Comparison of ENCODE assay signal across 13 mouse cellular contexts in genomic region chr8:123150737-123151171, GRCm38 (mm10). TPM values are rescaled to one million over a fixed set of nuclear protein-coding genes. Genes with fewer than 3 reads are reported as not detected.
DNase-seq lines count a peak whose midpoint lies in the region; ATAC-seq lines count a peak whose summit lies in the region.
"Had no signal": no experiment of that assay in that cellular context is flagged by ENCODE, and none has a peak within 500 bp of the region (broad histone marks: within the 10 kb centered on the region; RNA-seq: fewer than 3 reads in every experiment).

No protein-coding gene starts in this region.

- H3K4me2 ChIP-seq in stomach, embryonic 15.5 days: no peak overlapping the region
- H3K4me2 ChIP-seq: forebrain, embryonic 15.5 days; hindbrain, embryonic 13.5 days had no signal

- no peaks in the 10 kb centered on the region; the same call in 1 of the 2 replicates for H3K4me1 ChIP-seq in stomach, embryonic 15.5 days
- H3K4me1 ChIP-seq: forebrain, embryonic 15.5 days; hindbrain, embryonic 13.5 days had no signal

- H3K4me3 ChIP-seq in stomach, embryonic 15.5 days (replicated peaks): no peak overlapping the region
- H3K4me3 ChIP-seq: forebrain, embryonic 15.5 days; hindbrain, embryonic 13.5 days had no signal

- intact Hi-C loops in left cerebral cortex, postnatal 36 days (cut with DNase I): loop anchor here (5.0 kb wide), 1 partner anchor 37 kb away; the partner anchor contains the start of gene Dpep1
- intact Hi-C loops in left cerebral cortex, postnatal 4 days (cut with DNase I): no loop called here

- no peak overlapping the region for H3K9ac ChIP-seq in stomach, embryonic 15.5 days
- H3K9ac ChIP-seq: forebrain, embryonic 15.5 days; hindbrain, embryonic 13.5 days had no signal

- no peaks in the 10 kb centered on the region for H3K36me3 ChIP-seq in stomach, embryonic 15.5 days
- H3K36me3 ChIP-seq: forebrain, embryonic 15.5 days; hindbrain, embryonic 13.5 days had no signal

- peak overlapping the region; percentile 67 for H3K27ac ChIP-seq in stomach, embryonic 15.5 days
- H3K27ac ChIP-seq: forebrain, embryonic 15.5 days; hindbrain, embryonic 13.5 days had no signal

- DNase-seq in frontal cortex, postnatal 36 days (ENCODE audit: low spot score in 2 of 2): peak; percentile 17 to 55
- DNase-seq in frontal cortex, postnatal 10 days (ENCODE audit: low spot score in 2 of 2): no peak
- DNase-seq in left cerebral cortex, postnatal 36 days (ENCODE audit: low spot score in 2 of 2): peak; percentile 35 to 39
- no peak for DNase-seq in left cerebral cortex, postnatal 4 days
- DNase-seq in kidney, postnatal 25 days: peak; percentile 50 to 73
- DNase-seq in urinary bladder, postnatal 10 days (ENCODE audit: low spot score): no peak

- no peaks in the 10 kb centered on the region for H3K27me3 ChIP-seq in stomach, embryonic 15.5 days (replicated peaks)
- H3K27me3 ChIP-seq: forebrain, embryonic 15.5 days; hindbrain, embryonic 13.5 days had no signal

- no peaks in the 10 kb centered on the region for H3K9me3 ChIP-seq in stomach, embryonic 15.5 days
- H3K9me3 ChIP-seq: forebrain, embryonic 15.5 days; hindbrain, embryonic 13.5 days had no signal

- WGBS in stomach, embryonic 15.5 days: 40% methylated on average over 9 of the region's 9 CpGs

- ATAC-seq in stomach, embryonic 15.5 days (ENCODE audit: insufficient read depth, low FRiP score, low read depth): peak; percentile 34; the same call in 1 of the 2 replicates
- ATAC-seq in erythroid progenitor cell, adult 5-6 weeks (replicated peaks; ENCODE audit: low FRiP score, poor library complexity, severe bottlenecking): no peak
- ATAC-seq: forebrain, embryonic 15.5 days had no signal

RNA-seq across cellular contexts. Expression of gene Sult5a1, which starts 7.4 kb away (rescaled TPM):
- total RNA-seq in left cerebral cortex, postnatal 36 days (2021): not detected
- total RNA-seq in left cerebral cortex, postnatal 4 days (2021): not detected
- polyA plus RNA-seq in stomach, embryonic 15.5 days (2015; fragmentation: Nextera tagmentation; extraction: Ambion mirVana): 14.2 and 15.6 TPM in 2 replicates
- total RNA-seq in erythroid progenitor cell, adult 5-6 weeks (2015; ENCODE audit: low replicate concordance): not detected in 2 replicates
- total RNA-seq in erythroid progenitor cell, adult 5-6 weeks (2017; ENCODE audit: low replicate concordance): not detected in 2 replicates
- total RNA-seq: common myeloid progenitor, adult 5-6 weeks; megakaryocyte-erythroid progenitor cell, adult 5-6 weeks had no signal

RNA-seq across cellular contexts. Expression of gene Cpne7, which starts 33.6 kb away (rescaled TPM):
- total RNA-seq in left cerebral cortex, postnatal 36 days (2021): 10 to 100 TPM; 42.7 to 75.2 TPM
- 10 to 100 TPM; 39.2 to 59.4 TPM for total RNA-seq in left cerebral cortex, postnatal 4 days (2021)
- 2.0 and 2.3 TPM in 2 replicates for polyA plus RNA-seq in stomach, embryonic 15.5 days (2015; fragmentation: Nextera tagmentation; extraction: Ambion mirVana)
- not detected in 2 replicates for total RNA-seq in erythroid progenitor cell, adult 5-6 weeks (2015; ENCODE audit: low replicate concordance)
- not detected in 2 replicates for total RNA-seq in erythroid progenitor cell, adult 5-6 weeks (2017; ENCODE audit: low replicate concordance)

RNA-seq across cellular contexts. Expression of gene Dpep1, which starts 35.3 kb away (rescaled TPM):
- not detected for total RNA-seq in left cerebral cortex, postnatal 36 days (2021)
- not detected for total RNA-seq in left cerebral cortex, postnatal 4 days (2021)
- 2.0 and 3.9 TPM in 2 replicates for polyA plus RNA-seq in stomach, embryonic 15.5 days (2015; fragmentation: Nextera tagmentation; extraction: Ambion mirVana)
- total RNA-seq in erythroid progenitor cell, adult 5-6 weeks (2015; ENCODE audit: low replicate concordance): 0.84 and 2.2 TPM in 2 replicates
- 0.39 TPM in 1 of 2 replicates, not detected in the other for total RNA-seq in erythroid progenitor cell, adult 5-6 weeks (2017; ENCODE audit: low replicate concordance)
- total RNA-seq: common myeloid progenitor, adult 5-6 weeks; megakaryocyte-erythroid progenitor cell, adult 5-6 weeks had no signal
- polyA plus RNA-seq: neural tube, embryonic 14.5 days had no signal

RNA-seq across cellular contexts. Expression of gene Rpl13, which starts 48.6 kb away (rescaled TPM):
- 100 to 1,000 TPM; 350 to 427 TPM for total RNA-seq in left cerebral cortex, postnatal 36 days (2021)
- total RNA-seq in left cerebral cortex, postnatal 4 days (2021): 100 to 1,000 TPM; 539 to 588 TPM
- polyA plus RNA-seq in stomach, embryonic 15.5 days (2015; fragmentation: Nextera tagmentation; extraction: Ambion mirVana): 1,122 and 1,488 TPM in 2 replicates
- 320 and 376 TPM in 2 replicates for total RNA-seq in erythroid progenitor cell, adult 5-6 weeks (2015; ENCODE audit: low replicate concordance)
- 611 and 691 TPM in 2 replicates for total RNA-seq in erythroid progenitor cell, adult 5-6 weeks (2017; ENCODE audit: low replicate concordance)

Comparison
In these comparisons a context has a peak if more than half of its experiments do, and no peak if none do; other contexts are left out.
1. DNase-seq: peak in frontal cortex, postnatal 36 days (2 of 2), left cerebral cortex, postnatal 36 days (2 of 2) and kidney, postnatal 25 days (2 of 2); none in frontal cortex, postnatal 10 days (0 of 2), left cerebral cortex, postnatal 4 days (single experiment) and urinary bladder, postnatal 10 days (single experiment).
2. RNA of gene Cpne7, which starts 33.6 kb away (total RNA-seq): 42.7 to 75.2 TPM in left cerebral cortex, postnatal 36 days and 39.2 to 59.4 TPM in left cerebral cortex, postnatal 4 days; not detected in erythroid progenitor cell, adult 5-6 weeks; every median in the first group is over 10 times any median in the second.